Comparison of ENCODE assay signal across 15 mouse cellular contexts in genomic region chr2:166027834-166028233, GRCm38 (mm10).
"Had no signal": no experiment of that assay in that cellular context is flagged by ENCODE, and none has a peak within 500 bp of the region (broad histone marks: within the 10 kb centered on the region; RNA-seq: fewer than 3 reads in every experiment).

No protein-coding gene starts in this region.

- H3K4me3 ChIP-seq: limb, embryonic 12.5 days; liver, embryonic 15.5 days; megakaryocyte, embryonic 14.5 days; midbrain, embryonic 15.5 days; neural tube, embryonic 13.5 days; stomach, embryonic 15.5 days had no signal

- H3K9me3 ChIP-seq: limb, embryonic 12.5 days; liver, embryonic 15.5 days; megakaryocyte, embryonic 14.5 days; midbrain, embryonic 15.5 days; neural tube, embryonic 13.5 days; stomach, embryonic 15.5 days had no signal

- ATAC-seq: midbrain, embryonic 15.5 days had no signal

- H3K9ac ChIP-seq: limb, embryonic 12.5 days; liver, embryonic 15.5 days; lung, embryonic 14.5 days; midbrain, embryonic 15.5 days; neural tube, embryonic 13.5 days; stomach, embryonic 15.5 days had no signal

- H3K36me3 ChIP-seq: limb, embryonic 12.5 days; liver, embryonic 15.5 days; midbrain, embryonic 15.5 days; neural tube, embryonic 13.5 days; stomach, embryonic 15.5 days had no signal

- H3K27ac ChIP-seq: kidney, postnatal 0 days; limb, embryonic 12.5 days; liver, embryonic 15.5 days; macrophage; midbrain, embryonic 15.5 days; neural tube, embryonic 13.5 days; stomach, embryonic 15.5 days had no signal

- H3K4me2 ChIP-seq: limb, embryonic 12.5 days; liver, embryonic 11.5 days; liver, embryonic 15.5 days; lung, embryonic 14.5 days; midbrain, embryonic 11.5 days; midbrain, embryonic 15.5 days; neural tube, embryonic 13.5 days; stomach, embryonic 15.5 days had no signal

- DNase-seq: kidney, adult 11 months; kidney, postnatal 36 days; lung, embryonic 14.5 days; right cerebral cortex, postnatal 14 days; thymus, postnatal 14 days had no signal

- H3K27me3 ChIP-seq: limb, embryonic 12.5 days; liver, embryonic 15.5 days; megakaryocyte, embryonic 14.5 days; midbrain, embryonic 15.5 days; neural tube, embryonic 13.5 days; stomach, embryonic 15.5 days had no signal
